In the genomic region with DNA sequence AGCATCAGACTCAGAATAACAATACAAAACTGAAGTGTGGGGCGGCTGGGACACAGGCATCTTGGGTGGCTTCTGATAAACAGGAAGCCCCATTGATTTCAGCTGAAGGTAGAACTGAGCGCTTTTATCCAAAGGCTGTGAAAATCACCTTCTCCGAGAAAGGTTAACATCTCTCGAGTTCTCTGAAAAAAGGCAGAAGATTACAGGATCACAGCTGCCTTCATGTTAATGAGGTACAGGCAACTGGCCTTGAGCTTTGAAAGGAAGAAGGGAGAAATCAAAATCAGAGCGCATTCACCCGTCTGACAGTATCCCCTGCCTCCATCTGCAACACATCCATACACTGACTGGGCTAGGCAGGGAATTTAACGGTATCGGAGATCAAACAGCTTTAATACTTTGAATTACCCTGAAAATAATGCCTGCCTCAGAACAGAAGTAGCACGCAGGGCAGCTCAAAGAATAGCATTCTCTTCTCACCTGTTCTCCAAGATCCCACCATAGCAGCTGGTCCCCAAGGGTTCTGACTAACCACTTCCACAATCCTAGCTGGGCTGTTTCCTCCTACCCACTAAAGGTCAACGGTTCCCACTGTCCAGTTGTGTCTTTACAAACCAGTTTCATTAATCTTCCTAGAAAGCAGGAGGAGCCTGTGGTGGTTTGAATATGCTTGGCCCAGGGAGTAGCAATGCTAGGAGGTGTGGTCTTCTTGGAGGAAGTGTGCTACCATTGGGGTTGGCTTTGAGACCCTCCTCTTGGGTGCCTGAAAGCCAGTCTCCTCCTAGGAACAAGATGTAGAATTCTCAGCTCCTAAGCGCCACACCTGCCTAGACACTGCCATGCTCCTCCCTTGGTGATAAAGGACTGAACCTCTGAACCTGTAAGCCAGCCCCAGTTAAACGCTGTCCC, we compare ENCODE assay signal across 14 mouse cellular contexts.
A peak's percentile ranks its signal among the peaks of the same experiment; 100 is the strongest.
DNase-seq lines count a peak whose midpoint lies in the region; ATAC-seq and TF ChIP-seq lines count a peak whose summit lies in the region.
"Had no signal": no experiment of that assay in that cellular context is flagged by ENCODE, and none has a peak within 500 bp of the region (broad histone marks: within the 10 kb centered on the region; RNA-seq: fewer than 3 reads in every experiment).

No protein-coding gene starts in this region.

- DNase-seq in kidney, postnatal 0 days (ENCODE audit: low spot score), result peak; percentile 23
- no peak for DNase-seq in kidney, adult 2 months
- DNase-seq in limb, embryonic 14.5 days (ENCODE audit: low spot score), result no peak
- no peak for DNase-seq in urinary bladder, postnatal 36 days (ENCODE audit: low spot score in 2 of 2)
- no peak for DNase-seq in spleen, postnatal 4 days (ENCODE audit: low spot score in 2 of 2)
- DNase-seq: B cell, adult 2 months; heart, adult 18-20 months; heart, postnatal 36 days; liver, embryonic 13.5 days had no signal

- H3K4me2 ChIP-seq in kidney, postnatal 0 days (ENCODE audit: low read length), result no peak overlapping the region
- H3K4me2 ChIP-seq in forebrain, embryonic 13.5 days, result peak overlapping the region; percentile 35
- H3K4me2 ChIP-seq in limb, embryonic 14.5 days (replicated peaks; ENCODE audit: low read depth, low read length, severe bottlenecking), result no peak overlapping the region
- no peak overlapping the region; the same call in 1 of the 2 replicates for H3K4me2 ChIP-seq in neural tube, embryonic 15.5 days
- H3K4me2 ChIP-seq: liver, embryonic 13.5 days had no signal

- H3K36me3 ChIP-seq in kidney, postnatal 0 days (ENCODE audit: insufficient read depth, low read length), result no peaks in the 10 kb centered on the region
- H3K36me3 ChIP-seq in kidney, adult 2 months (ENCODE audit: control insufficient read depth, insufficient read depth, low read length), result no peaks in the 10 kb centered on the region
- H3K36me3 ChIP-seq in forebrain, embryonic 13.5 days (ENCODE audit: poor library complexity, severe bottlenecking), result no peaks in the 10 kb centered on the region
- no peaks in the 10 kb centered on the region for H3K36me3 ChIP-seq in limb, embryonic 14.5 days (ENCODE audit: control insufficient read depth, insufficient read depth, low read length)
- H3K36me3 ChIP-seq in neural tube, embryonic 15.5 days, result no peaks in the 10 kb centered on the region
- H3K36me3 ChIP-seq: liver, embryonic 13.5 days had no signal

- H3K4me1 ChIP-seq in kidney, postnatal 0 days (replicated peaks; ENCODE audit: insufficient read depth, low read length), result no peaks in the 10 kb centered on the region
- no peaks in the 10 kb centered on the region; the same call in 1 of the 2 replicates for H3K4me1 ChIP-seq in kidney, adult 2 months (ENCODE audit: control insufficient read depth, insufficient read depth, low read length)
- peaks cover 76% of the 10 kb centered on the region for H3K4me1 ChIP-seq in forebrain, embryonic 13.5 days
- H3K4me1 ChIP-seq in limb, embryonic 14.5 days (ENCODE audit: control insufficient read depth, insufficient read depth, low read length), result peaks cover 12% of the 10 kb centered on the region
- peaks cover 34% of the 10 kb centered on the region for H3K4me1 ChIP-seq in neural tube, embryonic 15.5 days

- no peak for TF ChIP-seq POLR2A in kidney, adult 2 months (IDR thresholded peaks at IDR 0.05; ENCODE audit: low read depth, low read length)
- no peak for TF ChIP-seq POLR2A in limb, embryonic 14.5 days (IDR thresholded peaks at IDR 0.05; ENCODE audit: borderline replicate concordance, extremely low read depth, insufficient read depth, insufficient read length)

- WGBS in kidney, postnatal 0 days, result 37% methylated on average over 12 of the region's 12 CpGs
- WGBS in kidney, adult 2 months, result 74% methylated on average over 12 of the region's 12 CpGs
- 21% methylated on average over 12 of the region's 12 CpGs for WGBS in forebrain, embryonic 13.5 days
- 33% methylated on average over 12 of the region's 12 CpGs for WGBS in limb, embryonic 14.5 days
- WGBS in neural tube, embryonic 15.5 days, result 24% methylated on average over 12 of the region's 12 CpGs

- H3K9ac ChIP-seq in kidney, postnatal 0 days (ENCODE audit: low read depth, low read length), result no peak overlapping the region
- H3K9ac ChIP-seq in forebrain, embryonic 13.5 days, result no peak overlapping the region
- no peak overlapping the region for H3K9ac ChIP-seq in limb, embryonic 14.5 days (ENCODE audit: low read depth, low read length, severe bottlenecking)
- no peak overlapping the region for H3K9ac ChIP-seq in neural tube, embryonic 15.5 days (replicated peaks)
- H3K9ac ChIP-seq: liver, embryonic 13.5 days had no signal

- no peak for TF ChIP-seq CTCF in kidney, postnatal 0 days (IDR thresholded peaks at IDR 0.05; ENCODE audit: low read depth)
- no peak for TF ChIP-seq CTCF in kidney, adult 2 months (conservative IDR thresholded peaks at IDR 0.05; ENCODE audit: insufficient read depth, insufficient read length, low read depth, low read length)

- ATAC-seq in kidney, postnatal 0 days (replicated peaks; ENCODE audit: low FRiP score, low read depth), result no peak
- ATAC-seq in forebrain, embryonic 13.5 days, result peak; percentile 60
- 0 out of 2 replicates have a peak, but pooled peaks have one; percentile 48 for ATAC-seq in limb, embryonic 14.5 days (ENCODE audit: low FRiP score, low read depth)
- ATAC-seq in neural tube, embryonic 15.5 days (ENCODE audit: low FRiP score), result no peak
- no peak for ATAC-seq in frontal cortex, adult (ENCODE audit: low TSS enrichment)

- no peak overlapping the region for H3K4me3 ChIP-seq in kidney, postnatal 0 days (replicated peaks; ENCODE audit: low read depth, low read length)
- H3K4me3 ChIP-seq in kidney, adult 2 months (ENCODE audit: insufficient read depth, low read depth, low read length), result no peak overlapping the region
- H3K4me3 ChIP-seq in forebrain, embryonic 13.5 days, result 0 out of 2 replicates have a peak overlapping the region, but pooled peaks have one; percentile 2
- no peak overlapping the region for H3K4me3 ChIP-seq in limb, embryonic 14.5 days (replicated peaks; ENCODE audit: low read length)
- no peak overlapping the region for H3K4me3 ChIP-seq in neural tube, embryonic 15.5 days (replicated peaks)
- H3K4me3 ChIP-seq: layer of hippocampus, adult 2 months; liver, embryonic 13.5 days had no signal

- H3K9me3 ChIP-seq in kidney, postnatal 0 days (replicated peaks; ENCODE audit: low read length), result no peaks in the 10 kb centered on the region
- no peaks in the 10 kb centered on the region for H3K9me3 ChIP-seq in forebrain, embryonic 13.5 days (replicated peaks)
- H3K9me3 ChIP-seq in limb, embryonic 14.5 days (ENCODE audit: control insufficient read depth, low read length), result no peaks in the 10 kb centered on the region
- no peaks in the 10 kb centered on the region for H3K9me3 ChIP-seq in neural tube, embryonic 15.5 days (replicated peaks)
- H3K9me3 ChIP-seq: liver, embryonic 13.5 days had no signal

- H3K27me3 ChIP-seq in kidney, postnatal 0 days (ENCODE audit: insufficient read depth, low read length), result no peaks in the 10 kb centered on the region
- H3K27me3 ChIP-seq in kidney, adult 2 months (replicated peaks; ENCODE audit: control insufficient read depth, insufficient read depth, low read length), result no peaks in the 10 kb centered on the region
- no peaks in the 10 kb centered on the region for H3K27me3 ChIP-seq in forebrain, embryonic 13.5 days
- H3K27me3 ChIP-seq in limb, embryonic 14.5 days (ENCODE audit: control insufficient read depth, insufficient read depth, low read length), result no peaks in the 10 kb centered on the region
- no peaks in the 10 kb centered on the region for H3K27me3 ChIP-seq in neural tube, embryonic 15.5 days (replicated peaks)
- H3K27me3 ChIP-seq: liver, embryonic 13.5 days had no signal

- no peak overlapping the region for H3K27ac ChIP-seq in kidney, postnatal 0 days
- H3K27ac ChIP-seq in kidney, adult 2 months (ENCODE audit: insufficient read depth, low read depth, low read length), result no peak overlapping the region
- H3K27ac ChIP-seq in forebrain, embryonic 13.5 days, result peak overlapping the region; percentile 91
- H3K27ac ChIP-seq in limb, embryonic 14.5 days (replicated peaks; ENCODE audit: low read depth, low read length), result no peak overlapping the region
- H3K27ac ChIP-seq in neural tube, embryonic 15.5 days (replicated peaks), result peak overlapping the region; percentile 56
- H3K27ac ChIP-seq: layer of hippocampus, adult 2 months; liver, embryonic 13.5 days; stomach, postnatal 0 days had no signal

Comparison
In these comparisons a context has a peak if more than half of its experiments do, and no peak if none do; other contexts are left out.
1. ATAC-seq: peak in forebrain, embryonic 13.5 days (single experiment) and limb, embryonic 14.5 days (single experiment); none in kidney, postnatal 0 days (single experiment), neural tube, embryonic 15.5 days (single experiment) and frontal cortex, adult (single experiment).
2. H3K27ac ChIP-seq: peak in forebrain, embryonic 13.5 days (single experiment) and neural tube, embryonic 15.5 days (single experiment); none in kidney, postnatal 0 days (single experiment), kidney, adult 2 months (single experiment) and limb, embryonic 14.5 days (single experiment).